Mouse (Mus musculus) spleen, adult 2 months (tissue): ENCODE measurements around the gene Ube2dnl1.

Source experiments
- CTCF ChIP-seq: fragments of 200-500 bp; IDR thresholded peaks from 2 replicates; pipeline ENCODE4 v1.5.1; 2011; ENCODE audit warnings: mild to moderate bottlenecking, inconsistent platforms; ENCODE audit not compliant: insufficient read depth, insufficient read length, insufficient replicate concordance; ENCODE audit errors: extremely low read depth
- POLR2A ChIP-seq: fragments of 200-500 bp; IDR thresholded peaks from 2 replicates; pipeline ENCODE4 v1.6.1; 2011; ENCODE audit warnings: low read depth, low read length, inconsistent platforms

DNA sequence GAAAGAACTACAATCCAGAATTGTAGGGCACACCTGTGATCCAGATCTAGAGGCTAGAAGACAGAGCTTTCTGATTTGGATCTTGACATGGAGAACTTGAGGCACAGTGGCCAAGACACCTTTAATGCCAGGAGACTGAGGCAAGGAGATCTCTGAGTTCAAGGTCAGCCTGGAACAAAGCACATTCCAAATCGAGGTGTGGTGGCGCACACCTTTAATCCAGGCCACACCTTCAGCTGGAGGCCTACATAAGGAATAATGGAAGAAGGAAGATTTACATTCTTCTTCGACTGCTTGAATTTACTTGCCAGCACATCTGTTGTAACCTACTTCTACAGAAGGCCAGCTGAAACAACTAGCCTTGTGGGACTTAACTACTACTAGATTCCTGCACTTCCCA, 7.3 kb upstream of the Ube2dnl1 start:
- no peak for TF ChIP-seq CTCF
- no peak for TF ChIP-seq POLR2A
